Mouse (Mus musculus): ENCODE measurements around the gene Lpcat4.

DNA sequence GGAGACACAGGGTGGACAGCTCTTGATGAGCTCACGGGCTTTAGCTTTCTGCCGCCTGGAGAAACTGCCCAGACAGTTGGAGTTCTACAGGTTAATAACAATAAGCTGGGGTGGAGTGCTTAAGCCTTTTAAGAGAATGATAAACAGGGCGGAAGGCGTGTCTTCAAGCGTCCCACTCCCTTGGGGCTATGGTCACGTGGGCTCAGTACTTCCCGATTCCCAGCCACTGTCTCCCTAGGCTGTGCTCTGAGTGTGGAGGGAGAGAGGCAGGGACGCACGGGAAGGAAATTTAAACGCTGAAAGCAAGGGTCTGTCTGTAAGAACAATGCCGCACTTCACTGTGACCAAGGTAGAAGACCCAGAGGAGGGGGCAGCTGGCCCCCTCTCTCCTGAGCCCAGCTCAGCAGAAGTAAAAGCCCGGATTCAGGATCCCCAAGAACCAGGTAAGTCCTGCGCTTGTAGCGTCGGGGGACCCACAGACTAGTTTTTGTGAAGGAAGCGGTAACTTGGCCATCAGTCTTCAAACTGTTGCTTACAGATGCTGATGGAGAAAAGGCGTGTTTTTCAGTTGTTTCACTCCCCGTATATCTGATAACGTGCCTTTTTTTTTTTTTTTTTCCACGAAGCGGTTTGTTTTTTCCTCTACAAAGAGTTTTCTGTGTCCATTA is 45.2 kb downstream of the Lpcat4 start:
- no peak; the same call in 1 of the 2 replicates for TF ChIP-seq POLR2A (IDR thresholded peaks at IDR 0.05; ENCODE audit: control insufficient read depth, low read depth, low read length)
- no peak for TF ChIP-seq CTCF (IDR thresholded peaks at IDR 0.05; ENCODE audit: control insufficient read depth, insufficient read depth, insufficient replicate concordance, low read depth, low read length)
